Mouse (Mus musculus) c-Kit-positive CD71-positive TER-119-positive erythroid progenitor cells, embryonic 14.5 days (primary cell): ENCODE results near the gene Dmrtc2.

Source experiments
- DNase-seq: peaks from one replicate; pipeline ENCODE4 v3.0.0-alpha.2; 2013; ENCODE audit warnings: low spot score

The Dmrtc2 gene

DNA sequence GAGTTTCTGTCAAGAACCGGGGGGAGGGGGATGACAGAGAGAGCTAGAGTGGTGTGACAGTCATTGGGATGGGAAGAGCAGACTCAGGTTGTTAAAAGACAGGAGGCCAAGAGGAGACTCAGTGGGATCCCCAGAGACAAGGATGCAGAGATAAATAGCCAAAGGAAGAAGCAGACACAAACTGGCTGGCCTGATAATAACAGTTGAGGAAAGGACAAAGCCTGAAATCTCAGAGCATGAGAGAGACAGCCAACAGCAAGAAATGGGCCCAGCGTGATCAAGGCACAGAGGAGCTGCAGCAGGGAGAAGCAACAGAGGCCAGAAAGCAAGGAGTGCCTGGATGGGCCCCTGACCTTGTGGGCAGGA is 32.4 kb downstream of the Dmrtc2 start:
- peak; percentile 35 for DNase-seq

DNA sequence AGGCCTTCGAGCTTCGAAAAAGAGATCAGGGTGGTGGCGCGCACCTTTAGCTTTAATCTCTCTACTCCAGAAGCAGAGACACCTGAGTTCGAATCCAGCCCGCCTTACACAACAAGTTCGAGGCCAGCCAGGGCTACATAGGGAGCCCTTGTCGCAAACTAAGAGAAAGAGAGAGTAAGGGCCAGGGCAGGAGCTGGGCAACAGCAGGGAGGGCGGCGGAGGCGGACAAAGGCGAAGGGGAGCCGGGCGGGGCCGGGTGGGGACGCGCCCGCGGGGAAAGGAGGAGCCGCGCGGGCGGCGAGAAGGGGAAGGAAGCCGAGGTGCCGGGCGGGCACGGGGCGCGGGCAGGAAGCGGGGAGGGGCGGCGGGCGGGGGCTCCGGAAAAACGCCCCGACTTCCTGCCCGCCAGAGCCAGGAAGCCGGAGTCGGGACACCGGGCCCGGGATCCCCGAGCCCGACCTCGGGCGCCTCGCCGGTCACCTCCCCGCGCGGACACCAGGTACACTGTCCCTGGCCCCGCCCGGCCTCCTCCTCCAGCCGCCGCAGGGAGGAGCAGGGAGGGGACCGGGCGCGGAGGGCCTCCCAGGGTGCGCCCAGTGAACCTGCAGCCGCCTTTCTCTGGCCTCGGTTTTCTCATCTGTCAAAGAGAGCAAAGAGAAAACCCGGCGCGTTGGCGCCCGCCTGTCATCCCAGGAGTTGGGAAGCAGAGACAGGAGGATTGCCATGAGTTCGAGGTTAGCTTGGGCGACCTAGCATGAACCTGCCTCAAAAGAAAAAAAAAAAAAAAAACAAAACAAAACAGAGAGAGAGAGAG is 33.0 kb downstream of the Dmrtc2 start, which contains the start of gene Arhgef1:
Gene Arhgef1 (plus strand): TSS at position 283 of the 814 bp plus-strand sequence.
- DNase-seq = peak; percentile 72

DNA sequence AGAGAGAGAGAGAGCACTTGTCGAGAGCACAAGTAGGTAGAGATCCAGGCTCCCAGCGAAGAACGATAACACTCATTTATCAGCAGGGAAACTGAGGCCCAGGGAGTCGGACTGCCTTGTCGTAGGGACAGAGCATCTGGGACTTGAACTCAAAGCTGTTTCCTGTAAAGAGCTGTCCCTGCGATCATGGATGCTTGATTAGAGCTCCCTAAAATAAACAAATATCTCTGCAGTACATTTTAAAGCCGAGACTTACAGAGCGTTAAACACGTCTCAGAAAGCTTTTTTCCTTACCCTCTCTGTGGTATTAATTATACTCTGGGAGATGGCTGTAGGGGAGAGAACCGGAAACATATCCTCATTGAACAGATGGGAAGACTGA is 33.6 kb downstream of the Dmrtc2 start:
- peak; percentile 40 for DNase-seq

DNA sequence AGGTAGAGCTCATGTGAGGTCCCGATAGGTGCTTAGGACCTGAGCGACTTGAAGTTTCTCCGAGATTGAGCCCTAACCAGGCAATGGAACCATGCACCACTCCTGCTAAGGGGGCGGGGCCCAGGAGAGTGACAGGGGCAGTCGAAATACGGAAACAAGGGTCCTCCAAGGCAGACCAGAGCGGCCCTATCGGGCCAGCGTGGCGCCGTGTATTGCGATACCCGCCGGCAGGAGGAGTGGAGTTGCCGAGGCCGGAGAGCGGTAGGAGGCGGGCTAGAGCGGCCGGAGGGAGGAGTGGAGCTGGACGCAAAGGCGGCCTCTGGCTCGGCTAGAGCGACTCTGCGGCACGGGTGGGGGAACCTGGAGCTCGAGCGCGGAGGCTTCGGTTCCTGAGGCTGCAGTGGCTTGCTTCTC is 34.2 kb downstream of the Dmrtc2 start:
- peak; percentile 96 for DNase-seq

DNA sequence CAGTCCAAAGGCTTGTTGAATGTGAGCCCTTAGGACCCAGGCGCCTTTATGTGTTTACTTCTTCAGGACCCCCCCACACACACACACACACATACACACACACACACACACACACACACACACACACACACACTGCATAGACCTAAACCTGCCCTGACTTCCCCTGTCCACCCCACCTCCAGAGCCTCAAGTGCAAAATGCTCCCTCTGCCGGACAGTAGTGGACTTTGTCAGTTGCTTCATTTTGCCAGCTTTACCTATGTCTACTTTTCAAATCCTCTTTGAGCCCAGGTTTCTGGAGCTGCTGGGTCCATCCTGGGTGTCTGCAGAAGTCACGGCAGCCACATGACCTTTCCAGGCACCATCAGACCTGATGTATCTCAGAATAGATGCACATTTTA is 35.1 kb downstream of the Dmrtc2 start:
- DNase-seq = peak; percentile 80

DNA sequence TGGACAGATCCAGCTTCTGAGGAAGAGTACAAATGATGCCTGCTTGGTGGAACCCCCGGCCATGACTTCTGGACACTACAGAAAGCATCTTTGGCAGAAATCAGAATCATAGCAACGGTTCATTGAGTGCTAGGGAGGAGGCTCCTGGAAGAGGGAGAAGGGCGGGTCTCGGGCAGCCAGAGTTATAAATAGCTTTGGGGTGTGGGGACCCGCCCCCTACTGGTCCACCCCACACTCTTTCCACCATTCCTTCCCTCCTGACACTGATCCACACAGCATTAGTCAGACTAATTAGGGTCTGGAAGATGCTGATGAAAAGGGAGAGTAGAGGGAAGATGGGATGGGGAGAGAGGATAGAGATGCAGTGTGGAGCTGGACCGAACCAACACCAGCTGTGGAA is 36.7 kb downstream of the Dmrtc2 start:
- DNase-seq = no peak

DNA sequence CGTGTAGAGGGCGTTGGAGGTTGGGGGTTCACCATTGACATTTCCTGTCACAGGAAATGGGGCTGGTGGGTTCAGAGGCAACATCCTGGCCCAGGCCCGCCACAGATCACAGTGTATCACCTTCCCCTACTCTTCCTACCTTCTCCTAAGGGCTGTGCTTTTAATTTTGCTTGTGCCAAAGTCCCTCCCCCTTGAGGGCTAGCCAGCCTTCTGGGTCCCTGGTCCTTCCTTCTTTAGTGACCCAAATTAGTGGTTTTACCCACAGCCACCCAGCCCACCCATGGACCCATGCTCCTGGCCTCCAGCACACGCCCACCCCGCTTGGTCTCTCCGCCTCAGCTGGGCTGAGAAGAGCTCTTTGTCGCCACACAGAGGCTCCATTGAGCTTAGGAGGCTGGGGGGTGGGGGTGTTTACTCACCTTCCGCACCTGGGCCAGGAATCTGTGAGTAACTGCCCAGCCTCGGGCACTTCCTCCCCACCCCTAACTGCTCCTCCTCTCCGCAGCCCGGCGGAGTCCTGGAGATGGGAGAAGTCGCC is 37.4 kb downstream of the Dmrtc2 start:
- no peak for DNase-seq

DNA sequence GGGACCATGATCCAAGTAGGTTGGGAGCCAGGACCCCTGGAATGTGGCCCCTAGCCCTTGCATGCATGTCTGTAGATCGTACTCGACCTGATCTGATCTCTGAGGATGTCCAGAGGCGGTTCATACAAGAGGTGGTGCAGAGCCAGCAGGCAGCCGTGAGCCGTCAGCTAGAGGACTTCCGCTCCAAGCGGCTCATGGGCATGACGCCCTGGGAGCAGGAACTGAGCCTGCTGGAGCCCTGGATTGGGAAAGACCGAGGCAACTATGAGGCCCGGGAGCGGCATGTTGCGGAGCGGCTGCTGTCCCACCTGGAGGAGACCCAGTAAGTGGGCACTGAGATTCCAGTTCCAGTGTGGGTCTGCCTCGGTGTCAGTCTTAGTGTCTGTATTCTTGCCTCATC is 42.6 kb downstream of the Dmrtc2 start:
- DNase-seq = no peak

DNA sequence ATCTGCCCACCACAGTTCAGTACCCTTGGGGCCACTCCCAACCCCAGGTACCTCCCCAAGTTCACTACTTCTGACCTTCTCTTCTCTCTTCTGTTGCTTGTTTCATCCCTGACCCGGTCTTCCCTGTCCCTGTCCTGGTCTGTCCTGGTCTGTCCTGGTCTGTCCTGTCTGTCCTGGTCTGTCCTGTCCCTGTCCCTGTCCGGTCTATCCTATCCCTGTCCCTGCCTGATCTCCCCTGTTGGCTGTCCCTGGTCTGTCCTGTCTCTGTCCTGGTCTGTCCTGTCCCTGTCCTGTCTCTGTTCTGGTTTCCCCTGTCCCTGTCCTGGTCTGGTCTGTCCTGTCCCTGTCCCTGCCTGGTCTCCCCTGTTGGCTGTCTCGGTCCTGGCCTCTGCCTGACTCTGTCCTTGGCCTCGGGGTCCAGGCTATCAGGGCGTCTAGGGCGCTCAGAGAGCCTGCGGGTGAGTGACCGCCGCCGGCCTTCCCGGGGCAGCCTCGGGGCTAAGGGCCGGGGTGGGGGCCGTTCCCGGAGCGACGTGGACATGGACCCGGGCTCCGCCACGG is 49.0 kb downstream of the Dmrtc2 start:
- DNase-seq = no peak

DNA sequence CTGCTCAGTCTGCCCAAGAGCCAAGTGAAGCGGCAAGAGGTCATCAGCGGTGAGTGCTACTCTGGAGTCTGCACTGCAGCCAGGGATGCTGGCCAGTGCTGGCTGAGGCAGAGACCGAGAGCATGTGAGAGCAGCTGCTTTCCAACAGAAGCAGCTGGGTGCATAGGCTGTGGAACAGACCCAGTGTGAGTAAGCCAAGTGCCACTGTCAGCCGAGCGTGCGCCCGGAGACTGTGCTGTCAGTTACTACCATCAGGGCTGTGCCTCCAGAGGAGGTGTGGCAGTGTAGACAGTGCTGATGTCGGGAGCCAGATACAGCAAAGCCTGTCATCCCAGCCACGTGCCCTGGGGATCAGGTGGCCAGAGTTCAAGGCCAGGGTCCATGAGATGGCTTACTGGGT is 49.9 kb downstream of the Dmrtc2 start:
- DNase-seq = no peak
